Mouse (Mus musculus) testis, adult 2 months (tissue): ENCODE measurements around the gene Gata1.

Experiments used
- CTCF ChIP-seq: fragments of 200-500 bp; IDR thresholded peaks from 2 replicates; pipeline ENCODE4 v1.5.1; 2012; ENCODE audit warnings: low read depth, mild to moderate bottlenecking, inconsistent platforms, low read length, moderate library complexity; ENCODE audit not compliant: control insufficient read depth, insufficient read depth, insufficient replicate concordance
- POLR2A ChIP-seq: fragments of 200-500 bp; IDR thresholded peaks from 2 replicates; pipeline ENCODE4 v1.6.1; 2012; ENCODE audit warnings: low read depth, mild to moderate bottlenecking, inconsistent platforms, low read length, moderate library complexity; ENCODE audit not compliant: control insufficient read depth

- TF ChIP-seq CTCF (no peak), POLR2A (no peak)
These were observed 42.4 kb upstream of the Gata1 start for GRCm38 (mm10) chrX:8020111-8020778.
